Mouse (Mus musculus): ENCODE data around the gene Dctd.
A peak's percentile ranks its signal among the peaks of the same experiment; 100 is the strongest.
"Not testable (repeated sequence)": the region's sequence is repeated elsewhere in the genome, so short reads cannot be mapped to it uniquely, and the experiment has no call there.

Gene Dctd

DNA sequence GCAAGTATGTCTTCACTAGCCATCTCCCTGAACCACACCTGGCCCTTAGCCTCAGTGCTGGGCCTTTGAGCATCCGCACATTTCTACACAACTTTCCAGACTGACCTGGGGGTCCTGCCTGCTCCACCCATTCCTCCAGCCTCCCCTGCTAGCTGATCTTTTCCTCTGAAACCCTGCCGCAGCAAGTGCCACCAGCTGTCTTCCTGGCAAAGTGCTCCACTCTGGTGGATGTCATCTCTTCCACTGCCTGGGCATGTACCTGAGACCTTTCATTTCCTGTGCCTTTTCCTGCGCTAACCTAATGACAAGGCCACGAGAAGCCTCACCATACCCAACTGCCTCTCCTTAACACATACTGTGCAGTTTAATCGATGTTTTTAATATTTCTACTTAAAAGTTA, 46.9 kb downstream of the Dctd start:
- ATAC-seq (ENCODE audit: low TSS enrichment) = no peak

DNA sequence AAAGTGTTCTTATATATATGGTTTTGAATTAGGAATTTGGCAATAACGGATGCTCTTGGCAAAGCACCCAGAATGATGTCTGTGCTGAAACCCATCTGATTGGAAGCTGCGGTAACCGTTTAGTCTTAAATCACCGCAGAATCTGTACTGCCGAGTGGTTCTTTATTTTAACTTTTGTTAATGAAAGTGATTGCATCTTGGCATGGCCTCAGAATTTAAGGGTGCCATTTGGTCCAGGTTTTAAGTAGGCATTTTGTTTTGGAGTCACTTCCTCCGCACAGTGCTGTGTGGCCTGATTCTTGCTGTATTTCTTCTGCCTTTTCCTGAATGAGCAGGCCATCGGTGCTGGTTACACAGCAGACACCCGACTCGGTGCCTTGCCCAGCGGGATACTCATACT, 47.6 kb downstream of the Dctd start:
- peak; percentile 98 for ATAC-seq (ENCODE audit: low TSS enrichment)

DNA sequence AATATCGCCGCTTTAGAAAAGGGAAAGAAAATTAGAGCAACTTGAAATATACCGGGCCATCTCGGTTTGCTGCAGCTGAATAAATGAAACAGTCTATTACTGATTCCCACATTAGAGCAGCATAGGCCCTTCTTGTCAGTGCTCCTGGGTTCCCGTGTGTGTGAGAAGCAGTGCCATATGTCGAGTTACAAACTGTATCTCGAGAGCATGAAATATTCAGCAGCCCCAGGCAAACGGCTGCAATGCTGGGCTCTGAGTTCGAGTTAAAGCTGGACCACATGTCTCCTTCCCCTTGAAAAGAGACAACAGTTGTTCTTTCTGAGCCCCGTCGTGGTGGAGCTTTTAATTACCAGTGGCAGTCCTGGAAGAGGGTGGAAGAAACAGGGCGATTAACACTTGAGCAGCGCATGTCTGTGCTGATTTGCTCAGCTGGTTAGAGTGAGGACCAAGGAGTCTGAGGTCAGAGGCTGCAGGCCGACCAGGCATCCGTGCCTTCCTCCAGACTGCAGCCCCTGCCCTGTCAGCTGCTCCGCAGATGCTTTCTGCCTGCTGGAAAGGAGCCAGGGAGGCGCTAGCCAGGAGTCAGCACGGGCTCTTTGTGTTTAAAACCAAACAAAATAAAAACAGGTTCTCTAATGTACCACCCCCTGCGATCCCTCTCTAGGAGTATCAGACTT, 53.3 kb downstream of the Dctd start:
- ATAC-seq (ENCODE audit: low TSS enrichment) = no peak

DNA sequence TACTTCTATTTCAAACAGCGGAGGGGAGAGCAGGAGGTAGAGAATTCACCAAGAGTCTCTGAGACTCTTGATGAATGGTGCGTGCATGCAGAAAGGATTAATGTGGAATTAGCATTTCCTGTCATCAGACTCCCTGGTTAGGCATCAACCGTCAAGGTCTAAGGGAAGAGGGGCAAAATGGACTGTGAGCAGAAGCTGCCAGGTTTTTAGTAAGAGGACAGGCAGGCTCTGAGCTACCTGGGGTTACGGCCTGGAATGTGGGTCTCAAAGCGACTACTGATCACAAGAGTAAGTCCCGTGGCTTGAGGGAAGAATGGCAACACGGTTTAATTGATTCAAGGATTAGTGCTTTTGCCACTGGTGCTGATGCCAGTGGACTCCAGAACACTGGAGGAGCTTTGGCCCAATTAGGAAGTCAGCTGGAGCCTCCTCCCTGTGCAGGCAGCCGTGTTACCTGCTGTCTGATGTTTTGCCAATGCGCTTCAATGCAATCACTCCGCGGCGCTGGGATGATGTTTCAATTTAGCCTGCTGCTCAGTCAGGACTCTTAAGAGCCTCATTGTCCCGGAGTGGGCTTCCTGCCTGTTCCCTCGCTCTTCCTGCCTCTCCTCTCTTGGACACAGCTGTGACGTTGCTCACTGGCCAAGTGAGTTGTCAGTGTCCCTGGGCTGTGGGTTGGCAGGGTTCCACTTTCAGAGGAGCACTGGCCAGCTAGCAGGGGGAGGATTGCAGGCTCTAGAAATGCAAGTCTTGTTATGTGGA, 54.6 kb downstream of the Dctd start:
- ATAC-seq (ENCODE audit: low TSS enrichment) = peak; percentile 91

DNA sequence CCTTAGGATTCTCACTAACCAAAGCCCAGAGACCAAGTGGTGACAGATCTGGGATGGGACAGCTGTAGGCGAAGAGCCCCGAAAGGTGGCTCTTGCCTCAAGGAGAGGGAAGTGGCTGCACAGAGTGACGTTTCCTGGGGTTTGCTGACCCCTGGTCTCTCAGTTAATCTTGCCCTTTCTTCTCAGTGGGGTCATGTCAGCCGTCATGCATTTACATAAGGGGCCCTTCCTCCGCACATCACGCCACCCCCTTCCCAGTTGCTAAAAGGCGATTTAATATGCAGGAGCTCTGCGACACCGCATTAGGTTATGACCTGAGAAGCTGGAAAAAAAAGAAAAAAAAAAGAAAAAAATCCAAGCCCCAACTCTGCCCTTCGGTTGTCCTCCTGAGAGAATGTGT, 58.8 kb downstream of the Dctd start:
- ATAC-seq (ENCODE audit: low TSS enrichment) = no peak

DNA sequence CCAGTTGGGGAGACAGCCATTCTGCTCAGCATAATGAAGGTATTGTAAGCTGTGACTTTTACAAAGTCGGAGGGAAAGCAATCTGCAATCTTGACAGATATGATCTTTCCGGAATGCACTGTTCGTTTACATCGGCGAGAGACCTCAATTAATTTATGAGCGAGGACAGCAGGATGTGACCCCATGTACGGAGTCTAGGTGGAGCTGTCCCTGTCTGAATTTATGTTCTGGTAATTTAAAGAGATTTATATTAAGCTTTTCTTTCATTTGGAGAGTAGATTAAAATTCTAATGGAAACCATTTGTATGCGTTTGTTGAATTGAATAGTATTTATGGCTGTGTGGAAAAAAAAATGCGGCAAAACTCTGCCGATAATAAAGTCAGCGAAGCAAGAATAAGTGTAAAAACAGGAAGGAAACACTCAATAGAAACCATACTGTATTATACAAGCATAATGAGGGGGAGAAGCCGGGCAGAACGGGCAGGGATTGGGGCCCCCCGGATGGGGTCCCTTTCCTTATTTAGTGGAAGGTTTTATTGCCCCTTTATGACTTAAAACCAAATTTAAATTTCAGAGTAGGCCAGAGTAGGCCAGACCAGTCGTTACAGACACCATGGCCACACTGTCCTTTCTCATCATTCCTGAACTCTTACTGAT, 59.8 kb downstream of the Dctd start:
- no peak for ATAC-seq (ENCODE audit: low TSS enrichment)

DNA sequence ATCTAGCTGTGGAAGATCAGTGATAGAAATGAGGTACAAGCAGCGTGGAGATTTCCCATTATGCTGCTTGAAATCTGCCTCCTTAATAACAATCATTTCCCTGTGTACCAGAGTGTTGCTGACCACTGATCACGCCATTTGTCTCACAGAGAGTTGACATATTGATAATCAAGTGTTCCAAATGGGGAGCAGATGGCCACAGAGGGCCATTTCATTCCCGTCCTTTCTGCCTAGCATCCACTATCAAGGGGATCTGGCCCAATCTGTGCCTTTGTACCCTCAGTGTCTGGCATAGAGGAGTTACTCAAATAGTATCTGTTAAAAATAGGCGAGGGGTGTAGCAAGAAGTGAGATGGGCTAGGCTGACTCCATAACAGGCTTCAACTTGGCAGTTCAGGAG, 78.5 kb downstream of the Dctd start:
- ATAC-seq (ENCODE audit: low TSS enrichment) = no peak

DNA sequence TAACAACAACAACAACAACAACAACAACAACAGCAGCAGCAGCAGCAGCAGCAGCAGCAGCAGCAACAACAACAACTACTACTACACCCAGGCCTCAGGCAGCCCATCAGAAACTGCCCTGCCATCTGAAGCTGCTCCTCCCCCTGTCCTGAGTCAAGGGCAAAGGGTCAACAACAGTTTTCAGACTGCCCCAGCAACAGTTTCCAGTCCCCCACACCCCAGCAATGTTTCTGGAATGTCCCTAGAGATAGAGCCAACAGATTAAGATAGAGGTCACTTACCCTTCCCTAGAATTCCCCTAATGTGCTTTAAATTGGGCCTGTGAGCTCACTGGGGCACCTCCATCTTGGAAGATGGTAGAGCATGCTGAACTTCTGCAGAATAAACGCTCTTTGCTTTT, 79.0 kb downstream of the Dctd start:
- ATAC-seq (ENCODE audit: low TSS enrichment) = no peak

DNA sequence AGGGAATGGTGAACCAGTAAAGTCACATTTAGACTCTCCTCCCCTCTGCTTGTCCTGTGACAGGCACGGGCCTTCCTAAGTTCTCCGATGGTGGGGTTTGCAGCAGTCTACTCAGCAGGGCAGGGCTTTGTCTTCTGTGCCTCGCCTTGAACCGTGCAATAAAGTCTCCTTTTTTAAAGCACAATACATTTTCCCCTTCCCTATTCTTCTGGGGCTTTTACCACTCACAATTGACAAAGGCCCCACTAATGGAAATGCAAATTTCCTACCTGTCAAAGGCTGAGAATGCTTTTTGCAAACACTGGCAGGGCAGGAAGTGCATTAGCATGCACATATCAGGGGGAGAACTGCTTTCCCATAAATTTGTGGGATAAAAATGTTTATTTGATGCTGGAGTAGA, 80.1 kb downstream of the Dctd start:
- no peak for ATAC-seq (ENCODE audit: low TSS enrichment)

DNA sequence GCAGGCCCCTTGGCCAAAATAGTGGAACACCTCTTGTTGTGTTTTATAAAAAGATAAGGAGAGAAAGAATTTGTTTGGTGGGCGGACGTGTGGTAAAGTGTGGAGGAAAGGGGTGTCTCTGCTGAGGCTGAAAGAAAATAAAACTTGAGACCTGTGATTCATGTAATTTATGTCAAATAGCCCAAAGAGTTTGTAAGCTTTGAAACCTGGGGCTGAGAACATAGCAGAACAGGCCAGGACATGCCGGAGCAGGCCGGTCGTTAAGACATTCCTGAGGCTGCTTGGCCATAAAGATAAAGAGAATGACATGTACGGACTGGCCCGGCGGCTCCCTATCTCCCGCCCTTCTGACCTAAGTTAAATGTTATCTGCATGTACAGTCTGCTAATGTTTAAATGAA, 81.3 kb downstream of the Dctd start:
- not testable (repeated sequence) for ATAC-seq (ENCODE audit: low TSS enrichment)

DNA sequence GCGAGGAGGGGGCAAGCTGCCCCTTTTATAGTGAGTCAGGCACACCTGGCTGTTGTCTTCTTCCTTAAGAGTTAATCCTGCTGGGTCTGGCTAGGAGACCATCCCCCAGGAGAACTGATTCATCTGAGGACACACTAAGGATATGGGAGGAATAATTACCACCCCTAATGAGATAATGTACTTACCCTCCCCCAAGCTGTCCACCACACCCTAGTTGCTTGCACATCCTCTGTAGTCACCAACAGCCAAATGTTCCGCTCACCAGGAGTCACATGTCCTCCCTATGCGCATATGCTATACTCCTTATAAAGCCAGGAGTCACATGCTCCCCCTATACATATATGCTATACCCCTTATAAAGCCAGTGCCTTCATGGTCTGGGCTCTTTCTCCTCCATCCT, 82.1 kb downstream of the Dctd start:
- ATAC-seq (ENCODE audit: low TSS enrichment) = no peak

DNA sequence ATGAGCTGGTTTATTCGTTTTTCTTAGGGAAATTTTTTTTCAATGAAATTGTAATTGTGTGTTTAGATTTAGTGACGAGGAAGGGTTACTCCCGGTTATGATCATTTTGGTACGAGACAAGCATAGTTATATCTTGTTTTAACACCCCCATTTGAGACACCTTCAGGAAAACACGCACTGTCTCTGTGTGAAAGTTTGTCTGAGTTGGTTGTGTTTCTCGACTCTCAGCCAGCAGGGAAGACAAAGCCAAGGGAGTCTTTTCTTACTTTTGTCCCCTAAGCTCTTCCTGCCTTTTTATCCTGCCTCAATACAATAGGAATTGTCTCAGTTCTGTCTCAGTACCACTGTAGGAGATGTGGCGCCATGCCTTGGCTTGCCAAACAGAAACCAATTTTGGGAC, 84.9 kb downstream of the Dctd start:
- peak; percentile 62 for ATAC-seq (ENCODE audit: low TSS enrichment)

DNA sequence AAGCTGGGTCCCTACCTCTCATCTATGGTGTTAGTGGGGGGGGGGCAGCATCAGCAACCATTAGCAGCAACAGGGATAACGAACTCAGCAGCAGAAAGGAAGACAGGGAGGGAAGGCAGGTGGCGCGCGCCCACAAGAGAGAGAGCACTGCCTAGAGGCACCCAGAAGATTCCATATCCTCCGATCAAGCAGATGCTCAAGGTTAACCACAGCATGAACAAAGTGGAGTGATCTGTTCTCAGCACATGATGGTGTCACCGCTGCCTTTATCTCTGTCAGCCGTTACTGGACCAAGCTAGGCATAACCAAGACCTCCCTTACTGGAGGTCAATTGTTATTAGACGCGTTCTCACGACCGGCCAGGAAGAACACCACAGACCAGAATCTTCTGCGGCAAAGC, 89.7 kb downstream of the Dctd start:
- ATAC-seq (ENCODE audit: low TSS enrichment) = no peak

DNA sequence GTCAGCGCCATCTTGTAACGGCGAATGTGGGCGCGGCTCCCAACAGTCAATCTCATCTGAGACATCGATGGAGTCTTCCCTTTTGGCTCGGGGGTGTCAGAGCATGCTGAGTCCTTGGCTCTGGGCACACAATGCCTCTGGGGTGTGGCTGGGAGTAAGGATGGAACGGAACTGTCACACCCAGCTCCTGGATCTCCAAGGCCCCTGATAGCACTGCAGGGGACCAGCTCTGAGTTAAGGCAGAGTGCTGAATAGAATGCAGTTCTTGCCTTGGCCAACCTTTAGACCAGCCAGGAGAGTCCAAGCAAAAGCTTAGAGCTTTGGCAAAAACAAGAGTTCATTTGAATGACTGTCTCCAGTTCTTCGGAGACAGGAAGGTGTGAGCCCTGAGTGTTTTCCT, 97.1 kb downstream of the Dctd start:
- no peak for ATAC-seq (ENCODE audit: low TSS enrichment)

DNA sequence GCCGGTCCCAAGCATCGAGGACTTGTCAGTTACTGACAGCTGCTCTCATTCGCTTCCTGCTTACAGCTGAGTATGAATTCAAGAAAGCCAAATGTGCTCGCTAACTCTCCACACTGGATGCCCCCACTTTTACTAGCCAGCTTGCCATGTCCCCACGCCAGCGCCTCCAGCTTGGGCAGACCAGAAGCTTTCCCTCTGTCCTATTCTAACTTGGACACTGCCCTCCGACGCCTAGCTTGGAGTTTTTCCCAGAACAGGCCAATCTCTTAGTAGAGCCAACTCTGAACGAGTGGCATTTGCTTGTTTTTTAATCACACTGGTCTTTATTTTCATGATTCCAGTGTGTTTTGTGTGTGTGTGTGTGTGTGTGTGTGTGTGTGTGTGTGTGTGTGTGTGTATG, 100.3 kb downstream of the Dctd start:
- no peak for ATAC-seq (ENCODE audit: low TSS enrichment)

DNA sequence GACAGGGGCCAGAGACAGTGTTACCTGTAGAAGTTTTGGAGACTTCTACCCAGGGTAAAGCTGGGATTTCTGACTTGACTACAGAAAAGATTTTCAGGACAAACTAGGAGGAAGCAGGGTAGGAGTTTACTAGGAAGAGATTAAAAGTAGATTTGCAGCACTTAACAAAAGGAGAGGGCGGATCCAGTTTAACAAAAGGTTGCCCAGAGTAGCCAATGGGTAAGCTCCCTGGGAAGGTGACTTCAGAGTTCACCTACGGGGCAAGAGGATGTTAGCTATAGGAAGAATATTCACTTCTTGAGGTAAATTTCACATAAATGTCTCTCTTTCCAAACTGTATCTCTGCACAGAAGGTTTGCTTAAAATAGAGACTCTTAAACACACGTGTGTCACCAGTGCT, 103.7 kb downstream of the Dctd start:
- ATAC-seq (ENCODE audit: low TSS enrichment) = no peak; the same call in 1 of the 2 replicates
